Mouse (Mus musculus): ENCODE results near the gene Dnajc5. TPM values are rescaled to one million over a fixed set of nuclear protein-coding genes. Genes with fewer than 3 reads are reported as not detected.
"Not testable (repeated sequence)": the region's sequence is repeated elsewhere in the genome, so short reads cannot be mapped to it uniquely, and the experiment has no call there.

Gene Dnajc5
- polyA plus RNA-seq, 1 experiment from 2014 or later, result 103 TPM

DNA sequence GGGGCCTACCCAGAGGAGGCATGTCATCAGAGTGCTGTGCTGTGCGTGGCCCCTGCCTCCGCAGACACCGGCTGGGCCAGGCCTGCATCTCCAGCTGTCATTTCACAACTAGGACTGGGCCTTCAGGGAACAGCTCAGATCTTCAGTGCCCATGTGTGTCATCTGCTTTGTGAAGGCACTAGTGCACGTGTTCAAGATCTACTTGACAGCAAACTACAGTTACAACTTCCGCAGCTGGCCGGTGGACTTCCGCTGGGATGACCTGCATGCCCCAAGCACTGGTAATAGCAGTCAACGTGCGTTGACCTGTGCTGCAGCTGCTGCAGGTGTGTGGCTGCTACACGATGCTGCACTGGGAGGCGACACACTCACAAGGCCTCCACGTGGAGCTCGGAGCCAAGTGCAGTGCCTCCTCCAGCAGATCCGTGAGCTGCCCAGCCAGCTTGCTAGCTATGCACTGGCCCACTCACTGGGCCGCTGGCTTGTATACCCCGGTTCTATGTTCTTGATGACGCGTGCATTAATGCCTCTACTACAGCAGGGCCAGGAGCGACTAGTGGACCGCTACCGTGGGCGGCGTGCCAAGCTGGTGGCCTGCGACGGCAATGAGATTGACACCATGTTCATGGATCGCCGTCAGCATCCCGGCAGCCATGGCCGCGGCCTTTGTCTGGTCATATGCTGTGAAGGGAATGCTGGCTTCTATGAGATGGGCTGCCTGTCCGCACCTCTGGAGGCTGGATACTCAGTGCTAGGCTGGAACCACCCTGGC, 26.9 kb upstream of the Dnajc5 start, which contains the start of gene Abhd16b:
Gene Abhd16b (plus strand): TSS at position 51 of the 772 bp plus-strand sequence.
- Histone ChIP-seq H3K4me1 (peaks cover 12% of the 10 kb centered on the region), H3K4me3 (no peak within 1 kb of the TSS), H3K9ac (no peak within 1 kb of the TSS), H3K4me2 (replicated peaks) (no peak within 1 kb of the TSS), H3K27ac (no peak within 1 kb of the TSS), H3K36me3 (no peaks in the 10 kb centered on the region), H3K9me3 (no peaks in the 10 kb centered on the region), H3K27me3 (no peaks in the 10 kb centered on the region)
- no peak for ATAC-seq (ENCODE audit: insufficient number of reproducible peaks, insufficient read depth, low FRiP score, low TSS enrichment)
- 82% methylated on average over 31 of the region's 31 CpGs for WGBS

DNA sequence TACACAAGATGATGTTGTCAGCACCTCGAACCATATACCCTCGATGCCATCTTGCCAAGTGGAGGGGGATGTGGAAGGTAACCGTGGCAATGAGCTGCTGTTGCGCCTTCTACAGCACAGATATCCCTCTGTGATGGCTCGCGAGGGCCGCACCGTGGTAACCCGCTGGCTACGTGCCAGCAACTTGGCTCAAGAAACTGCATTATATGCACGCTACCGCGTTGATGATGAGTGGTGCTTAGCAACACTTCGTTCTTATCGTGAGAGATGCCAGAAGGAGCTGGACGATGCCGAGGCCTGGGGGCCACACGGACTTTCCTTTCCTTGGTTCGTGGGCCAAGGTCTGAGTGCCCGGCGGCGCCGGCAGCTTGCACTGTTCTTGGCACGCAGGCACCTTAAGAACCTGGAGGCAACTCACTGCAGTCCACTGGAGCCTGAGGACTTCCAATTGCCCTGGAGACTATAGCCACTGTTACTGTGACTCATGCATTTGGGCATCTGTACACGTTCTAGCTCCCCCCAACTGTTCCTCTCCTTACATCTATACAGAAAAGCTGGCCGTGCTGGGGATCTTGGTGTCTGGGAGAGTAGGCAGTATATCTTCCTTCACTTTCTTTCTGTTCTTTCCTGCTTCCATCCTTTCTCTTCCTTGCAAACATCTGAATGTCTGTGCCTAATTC, 25.9 kb upstream of the Dnajc5 start:
- WGBS, result 79% methylated on average over 26 of the region's 26 CpGs
- H3K36me3 ChIP-seq, result peaks cover 1% of the 10 kb centered on the region; the same call in 1 of the 2 replicates
- peaks cover 15% of the 10 kb centered on the region for H3K4me1 ChIP-seq
- no peak overlapping the region for H3K9ac ChIP-seq
- no peak for ATAC-seq (ENCODE audit: insufficient number of reproducible peaks, insufficient read depth, low FRiP score, low TSS enrichment)
- no peaks in the 10 kb centered on the region for H3K27me3 ChIP-seq
- no peak overlapping the region for H3K4me3 ChIP-seq
- H3K9me3 ChIP-seq, result no peaks in the 10 kb centered on the region
- H3K27ac ChIP-seq, result no peak overlapping the region
- no peak overlapping the region for H3K4me2 ChIP-seq (replicated peaks)

DNA sequence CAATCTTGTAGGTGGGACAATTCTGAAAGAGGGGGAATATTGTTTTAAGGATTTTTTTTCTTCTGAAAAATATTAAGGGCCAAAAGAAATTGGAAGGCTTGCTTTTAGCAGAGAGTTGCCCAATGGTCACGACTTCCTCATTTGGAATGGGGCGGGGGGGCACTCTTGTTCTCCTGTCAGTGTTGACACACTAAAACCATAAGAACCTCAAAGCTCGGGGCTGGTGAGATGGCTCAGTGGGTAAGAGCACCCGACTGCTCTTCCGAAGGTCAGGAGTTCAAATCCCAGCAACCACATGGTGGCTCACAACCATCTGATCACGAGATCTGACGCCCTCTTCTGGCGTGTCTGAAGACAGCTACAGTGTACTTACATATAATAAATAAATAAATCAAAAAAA, 24.4 kb upstream of the Dnajc5 start:
- H3K4me1 ChIP-seq, result peaks cover 15% of the 10 kb centered on the region
- peaks cover 13% of the 10 kb centered on the region; the same call in 1 of the 2 replicates for H3K36me3 ChIP-seq
- WGBS, result 62% methylated on average over 8 of the region's 8 CpGs
- not testable (repeated sequence) for H3K9me3 ChIP-seq; H3K9ac ChIP-seq; ATAC-seq (ENCODE audit: insufficient number of reproducible peaks, insufficient read depth, low FRiP score, low TSS enrichment); H3K27me3 ChIP-seq; H3K27ac ChIP-seq; H3K4me3 ChIP-seq
- peak overlapping the region; percentile 96 for H3K4me2 ChIP-seq (replicated peaks)

DNA sequence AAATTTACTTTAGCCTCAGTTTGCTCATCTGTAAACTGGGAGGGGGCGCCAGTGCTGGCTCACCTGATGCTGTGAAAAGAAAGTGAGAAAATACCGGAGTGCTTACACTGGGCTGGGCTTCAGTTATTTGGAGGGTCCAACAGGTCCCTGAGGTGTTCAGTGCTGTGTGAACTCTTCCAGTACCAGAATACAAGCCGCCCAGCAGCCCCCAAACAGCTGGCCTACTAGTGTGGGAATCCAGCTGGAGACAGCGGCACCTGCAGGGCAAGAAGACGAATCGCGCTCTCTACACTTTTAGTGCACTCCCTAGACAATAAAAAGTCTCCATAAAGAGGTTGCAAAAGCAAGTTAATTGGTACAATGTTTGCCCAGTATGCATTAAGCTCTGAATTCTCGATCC, 24.0 kb upstream of the Dnajc5 start:
- Histone ChIP-seq H3K27me3 (no peaks in the 10 kb centered on the region), H3K4me2 (replicated peaks) (peak overlapping the region; percentile 96), H3K4me1 (peaks cover 15% of the 10 kb centered on the region), H3K27ac (peak overlapping the region; percentile 84; the same call in 1 of the 2 replicates), H3K36me3 (peaks cover 18% of the 10 kb centered on the region), H3K9me3 (no peaks in the 10 kb centered on the region), H3K9ac (peak overlapping the region; percentile 51), H3K4me3 (peak overlapping the region; percentile 98)
- 17% methylated on average over 8 of the region's 8 CpGs for WGBS
- 0 out of 2 replicates have a peak, but pooled peaks have one; percentile 6 for ATAC-seq (ENCODE audit: insufficient number of reproducible peaks, insufficient read depth, low FRiP score, low TSS enrichment)

DNA sequence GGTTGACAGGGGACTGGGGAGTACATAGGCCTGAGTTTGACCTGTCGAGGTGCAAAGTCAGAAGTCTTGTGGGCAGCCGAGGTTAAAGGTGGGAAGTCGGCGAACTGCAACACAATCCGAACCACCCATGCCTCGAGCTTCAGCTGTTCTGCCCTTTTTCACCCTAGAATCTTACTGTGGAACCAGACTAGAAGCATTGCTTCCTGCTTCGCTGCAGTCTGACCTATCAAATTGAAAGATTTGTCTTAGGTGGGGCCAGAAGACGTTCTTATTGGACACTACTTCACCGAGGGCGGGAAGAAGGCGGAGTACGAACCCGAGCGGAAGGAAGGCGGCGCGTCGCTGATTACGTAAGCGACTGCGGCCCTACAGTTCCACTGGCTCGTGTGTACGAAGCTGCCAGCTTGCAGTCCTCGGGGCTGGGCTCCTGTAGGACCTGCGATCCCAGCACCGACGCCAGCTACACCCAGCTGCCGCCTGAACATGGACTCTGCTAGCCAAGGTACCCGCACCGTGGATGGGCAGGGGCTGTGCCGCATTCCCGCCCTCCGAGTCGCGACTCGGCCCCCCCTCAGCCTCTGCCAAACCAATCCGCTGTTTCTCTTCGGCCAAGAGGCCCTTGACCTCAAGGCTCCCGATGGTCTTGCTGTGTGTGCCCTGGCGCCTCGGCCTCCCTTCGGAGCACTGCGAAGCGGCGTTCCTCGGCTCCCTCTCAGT, 23.3 kb upstream of the Dnajc5 start, which contains the start of gene Tpd52l2:
Gene Tpd52l2 (plus strand): TSS at position 312 of the 717 bp plus-strand sequence.
- H3K9ac ChIP-seq, result peak within 1 kb of the TSS; percentile 94
- ATAC-seq (ENCODE audit: insufficient number of reproducible peaks, insufficient read depth, low FRiP score, low TSS enrichment), result peak; percentile 96

DNA sequence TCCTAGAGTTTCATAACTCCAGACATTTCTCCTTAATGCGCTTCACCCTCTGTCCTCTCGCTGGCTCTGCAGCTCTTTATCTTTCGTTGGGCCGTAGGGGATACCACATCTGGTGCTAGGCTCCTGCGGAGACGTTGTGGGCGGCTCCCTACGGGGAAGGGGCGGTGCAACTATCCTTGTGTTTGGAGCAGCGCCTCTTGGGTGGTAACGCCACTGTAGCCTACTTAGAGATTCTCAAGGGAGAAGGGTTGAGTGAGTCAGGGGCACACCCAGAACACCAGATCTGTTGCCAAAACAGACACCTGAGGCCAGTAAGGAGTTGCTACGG, 22.8 kb upstream of the Dnajc5 start:
- H3K36me3 ChIP-seq, result peaks cover 29% of the 10 kb centered on the region
- H3K27ac ChIP-seq, result peak overlapping the region; percentile 84
- ATAC-seq (ENCODE audit: insufficient number of reproducible peaks, insufficient read depth, low FRiP score, low TSS enrichment), result peak; percentile 41
- H3K27me3 ChIP-seq, result no peaks in the 10 kb centered on the region
- H3K9me3 ChIP-seq, result no peaks in the 10 kb centered on the region
- H3K4me2 ChIP-seq (replicated peaks), result peak overlapping the region; percentile 96
- H3K4me1 ChIP-seq, result peaks cover 15% of the 10 kb centered on the region
- H3K9ac ChIP-seq, result peak overlapping the region; percentile 94
- under 1% methylated on average over 12 of the region's 12 CpGs for WGBS
- peak overlapping the region; percentile 98 for H3K4me3 ChIP-seq

More for the DNA sequence above, 23.3 kb upstream of the Dnajc5 start, which contains the start of gene Tpd52l2:
- H3K4me2 ChIP-seq (replicated peaks), result peak within 1 kb of the TSS; percentile 96
- H3K4me3 ChIP-seq, result peak within 1 kb of the TSS; percentile 98
- H3K27me3 ChIP-seq, result no peaks in the 10 kb centered on the region
- WGBS, result under 1% methylated on average over 46 of the region's 46 CpGs
- H3K9me3 ChIP-seq, result no peaks in the 10 kb centered on the region
- H3K27ac ChIP-seq, result peak within 1 kb of the TSS; percentile 84
- peaks cover 25% of the 10 kb centered on the region for H3K36me3 ChIP-seq
- peaks cover 15% of the 10 kb centered on the region for H3K4me1 ChIP-seq

DNA sequence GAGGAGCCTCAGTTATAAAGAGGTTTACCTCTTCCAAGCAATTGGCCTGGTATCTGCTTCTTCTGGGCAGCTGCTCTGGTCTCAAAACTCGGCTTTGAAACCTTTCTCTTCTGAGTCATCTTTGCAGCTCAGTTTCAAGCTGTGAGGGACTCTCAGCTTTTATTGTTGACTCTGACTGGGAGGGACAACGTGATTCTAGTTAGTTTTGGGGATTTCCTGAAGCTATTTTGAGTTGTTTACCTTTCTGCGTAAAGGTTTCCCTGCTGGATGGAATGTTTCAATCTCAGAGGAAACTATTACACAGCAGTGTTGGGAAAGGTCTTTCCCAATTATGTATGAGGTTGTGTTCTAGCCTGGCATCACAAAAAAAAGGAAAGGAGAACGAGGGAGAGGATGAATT, 21.6 kb upstream of the Dnajc5 start:
- no peak for ATAC-seq (ENCODE audit: insufficient number of reproducible peaks, insufficient read depth, low FRiP score, low TSS enrichment)
- H3K4me2 ChIP-seq (replicated peaks), result no peak overlapping the region
- WGBS, result 75% methylated on average over 4 of the region's 4 CpGs

DNA sequence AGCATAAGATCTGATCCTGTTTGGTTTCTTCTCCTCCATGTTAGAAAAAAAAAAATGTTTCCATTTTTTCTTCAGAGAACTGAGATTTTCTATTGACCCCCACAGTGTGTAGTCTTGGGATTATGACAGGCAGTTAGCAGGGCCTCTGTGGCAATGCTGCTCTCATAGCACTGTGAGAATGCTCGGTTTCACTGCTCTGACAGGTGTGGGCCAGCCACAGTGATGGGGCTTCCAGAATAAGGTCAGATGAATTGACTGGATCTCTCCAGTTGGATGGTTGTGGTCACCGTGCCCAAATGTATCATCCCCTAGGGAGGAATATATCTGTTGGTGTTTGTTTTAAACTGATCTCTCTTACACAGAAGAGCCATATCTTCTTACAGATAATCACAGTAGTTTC, 11.1 kb upstream of the Dnajc5 start:
- 91% methylated on average over 2 of the region's 2 CpGs for whole genome bisulfite sequencing
- H3K36me3 ChIP-seq, result peaks cover 83% of the 10 kb centered on the region
- H3K9me3 ChIP-seq, result no peaks in the 10 kb centered on the region
- ATAC-seq (ENCODE audit: insufficient number of reproducible peaks, insufficient read depth, low FRiP score, low TSS enrichment), result no peak
- H3K4me3 ChIP-seq, result no peak overlapping the region
- H3K27me3 ChIP-seq, result no peaks in the 10 kb centered on the region
- H3K9ac ChIP-seq, result no peak overlapping the region
- no peak overlapping the region for H3K4me2 ChIP-seq (replicated peaks)
- H3K27ac ChIP-seq, result no peak overlapping the region
- H3K4me1 ChIP-seq, result no peaks in the 10 kb centered on the region

More for the DNA sequence above, 21.6 kb upstream of the Dnajc5 start:
- Histone ChIP-seq H3K36me3 (peaks cover 38% of the 10 kb centered on the region), H3K4me3 (no peak overlapping the region), H3K4me1 (peaks cover 15% of the 10 kb centered on the region), H3K27ac (no peak overlapping the region), H3K9ac (no peak overlapping the region), H3K9me3 (no peaks in the 10 kb centered on the region), H3K27me3 (no peaks in the 10 kb centered on the region)

DNA sequence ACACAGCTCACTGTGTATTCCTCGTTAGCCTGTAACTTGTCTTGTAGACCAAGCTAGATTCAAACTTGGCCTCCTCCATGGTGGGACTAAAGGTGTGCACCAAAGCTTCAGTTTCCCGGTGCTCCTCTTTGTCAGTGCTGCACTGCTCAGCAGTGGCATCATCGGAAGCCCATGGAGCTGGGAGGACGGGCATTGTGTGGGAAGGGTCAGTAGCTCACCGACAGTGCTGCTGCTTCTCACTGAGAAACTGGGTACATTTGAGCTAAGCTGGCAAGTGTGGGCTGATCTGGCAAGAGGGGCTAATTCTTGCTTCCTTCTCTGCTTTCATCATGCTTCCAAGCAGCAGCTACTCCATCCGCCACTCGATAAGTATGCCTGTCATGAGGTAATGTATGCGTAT, 9.1 kb upstream of the Dnajc5 start:
- H3K27me3 ChIP-seq, result no peaks in the 10 kb centered on the region
- H3K9ac ChIP-seq, result no peak overlapping the region
- no peak overlapping the region for H3K27ac ChIP-seq
- H3K4me1 ChIP-seq, result no peaks in the 10 kb centered on the region
- no peaks in the 10 kb centered on the region for H3K9me3 ChIP-seq
- 93% methylated on average over 8 of the region's 8 CpGs for WGBS
- no peak overlapping the region for H3K4me2 ChIP-seq (replicated peaks)
- ATAC-seq (ENCODE audit: insufficient number of reproducible peaks, insufficient read depth, low FRiP score, low TSS enrichment), result no peak
- no peak overlapping the region for H3K4me3 ChIP-seq
- H3K36me3 ChIP-seq, result peaks cover 80% of the 10 kb centered on the region

DNA sequence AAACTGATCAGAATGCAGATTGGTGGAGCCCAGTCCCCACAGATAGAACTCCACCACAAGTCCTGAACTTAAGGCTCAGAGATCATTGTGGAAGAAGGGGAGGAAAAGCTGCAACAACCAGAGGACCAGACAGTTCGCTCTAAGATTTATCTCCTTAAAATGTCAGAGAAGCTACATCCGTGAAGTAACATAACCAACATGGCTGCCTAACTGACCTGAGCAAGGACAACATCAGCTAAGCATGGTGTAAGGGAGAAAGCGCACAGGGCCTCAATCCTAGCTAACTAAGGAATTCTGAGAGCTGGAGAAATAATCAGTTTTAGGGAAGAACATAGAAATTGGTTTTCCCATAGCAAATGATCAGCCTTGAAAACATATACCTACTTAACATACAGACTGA, 1.1 kb upstream of the Dnajc5 start:
- H3K4me2 ChIP-seq (replicated peaks), result peak overlapping the region; percentile 66
- WGBS, result 81% methylated on average over 3 of the region's 3 CpGs

DNA sequence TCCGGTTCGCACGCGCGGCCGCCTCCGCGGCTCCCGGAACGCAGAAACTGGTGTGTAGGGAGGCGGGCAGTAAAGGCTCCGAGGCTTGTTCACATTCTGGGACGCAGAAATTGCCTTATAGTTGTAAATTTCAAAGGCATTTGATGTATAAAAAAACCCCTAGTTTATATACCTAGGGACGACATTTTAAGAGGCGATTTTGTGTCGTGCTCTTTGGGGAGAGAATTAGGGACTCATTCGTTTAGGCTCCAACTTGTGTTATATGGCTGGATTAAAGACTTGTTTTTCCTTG, 597 bp downstream of the Dnajc5 start:
- no peaks in the 10 kb centered on the region for H3K27me3 ChIP-seq
- peaks cover 18% of the 10 kb centered on the region for H3K36me3 ChIP-seq
- H3K9me3 ChIP-seq, result no peaks in the 10 kb centered on the region
- H3K9ac ChIP-seq, result peak overlapping the region; percentile 95
- H3K4me3 ChIP-seq, result peak overlapping the region; percentile 95
- H3K27ac ChIP-seq, result peak overlapping the region; percentile 98
- H3K4me2 ChIP-seq (replicated peaks), result peak overlapping the region; percentile 66
- peaks cover 14% of the 10 kb centered on the region for H3K4me1 ChIP-seq
- no peak for ATAC-seq (ENCODE audit: insufficient number of reproducible peaks, insufficient read depth, low FRiP score, low TSS enrichment)
- WGBS, result under 1% methylated on average over 17 of the region's 17 CpGs

More for the DNA sequence above, 1.1 kb upstream of the Dnajc5 start:
- H3K36me3 ChIP-seq, result peaks cover 31% of the 10 kb centered on the region
- H3K4me3 ChIP-seq, result peak overlapping the region; percentile 95
- no peaks in the 10 kb centered on the region for H3K9me3 ChIP-seq
- H3K27me3 ChIP-seq, result no peaks in the 10 kb centered on the region
- no peak for ATAC-seq (ENCODE audit: insufficient number of reproducible peaks, insufficient read depth, low FRiP score, low TSS enrichment)
- peak overlapping the region; percentile 98 for H3K27ac ChIP-seq
- H3K9ac ChIP-seq, result peak overlapping the region; percentile 95
- H3K4me1 ChIP-seq, result peaks cover 14% of the 10 kb centered on the region
